Mouse (Mus musculus) embryonic facial prominence, embryonic 11.5 days (tissue): ENCODE results near the gene Tmc8. TPM values are rescaled to one million over a fixed set of nuclear protein-coding genes. Genes with fewer than 3 reads are reported as not detected.
"Not testable (repeated sequence)": the region's sequence is repeated elsewhere in the genome, so short reads cannot be mapped to it uniquely, and the experiment has no call there.

Source experiments
- ATAC-seq: fragments of 200-750 bp; cut with Nextera tagmentation; replicated peaks from 2 replicates; pipeline ENCODE4 v1.8.0; 2017; ENCODE audit warnings: low read depth; ENCODE audit not compliant: insufficient number of reproducible peaks, low FRiP score, low TSS enrichment
- DNase-seq: peaks from one replicate; pipeline ENCODE4 v3.0.0-alpha.2; 2015; ENCODE audit warnings: low spot score
- H3K27ac ChIP-seq: fragments of 300-500 bp; sonication (generic); replicated peaks from 2 replicates; pipeline ENCODE4 v1.5.1; 2014; ENCODE audit warnings: mild to moderate bottlenecking, low read depth, low read length, control low read depth
- H3K27me3 ChIP-seq: fragments of 300-500 bp; sonication (generic); 2 replicates; pipeline ENCODE4 v1.6.1; 2014; ENCODE audit warnings: mild to moderate bottlenecking, low read length, moderate library complexity, mixed read lengths; ENCODE audit not compliant: control insufficient read depth, insufficient read depth
- H3K36me3 ChIP-seq: fragments of 300-500 bp; sonication (generic); replicated peaks from 2 replicates; pipeline ENCODE4 v1.6.1; 2014; ENCODE audit warnings: low read depth, mild to moderate bottlenecking, low read length, moderate library complexity, mixed read lengths; ENCODE audit not compliant: control insufficient read depth, insufficient read depth
- H3K4me1 ChIP-seq: fragments of 300-500 bp; sonication (generic); 2 replicates; pipeline ENCODE4 v1.6.1; 2014; ENCODE audit warnings: low read length, mixed read lengths; ENCODE audit not compliant: control insufficient read depth, insufficient read depth
- H3K4me2 ChIP-seq: fragments of 300-500 bp; sonication (generic); 2 replicates; pipeline ENCODE4 v1.6.1; 2014; ENCODE audit warnings: low read depth, mild to moderate bottlenecking, control low read depth, low read length, moderate library complexity
- H3K4me3 ChIP-seq: fragments of 300-500 bp; sonication (generic); 2 replicates; pipeline ENCODE4 v1.5.1; 2014; ENCODE audit warnings: low read depth, low read length, control low read depth
- H3K9ac ChIP-seq: fragments of 300-500 bp; sonication (generic); replicated peaks from 2 replicates; pipeline ENCODE4 v1.6.1; 2014; ENCODE audit warnings: mild to moderate bottlenecking, control low read depth, low read length
- H3K9me3 ChIP-seq: fragments of 300-500 bp; sonication (generic); replicated peaks from 2 replicates; pipeline ENCODE4 v1.6.1; 2016; ENCODE audit warnings: mild to moderate bottlenecking, low read length, inconsistent platforms, mixed read lengths; ENCODE audit not compliant: control insufficient read depth
- WGBS: fragments of 180-500 bp; shearing (Covaris S2); extraction: QIAGEN DNeasy Blood & Tissue Kit; methylation state at CpG from one replicate; pipeline ENCODE4 v1.1.7; 2014; 5-methylcytosine and 5-hydroxymethylcytosine counted together
- polyA plus RNA-seq: library from polyadenylated mRNA; unstranded; fragments of >200 nt; fragmentation: Nextera tagmentation; extraction: Ambion mirVana; gene quantifications from 2 replicates; pipeline ENCODE4 v1.2.1, GENCODE M21; 2014

Gene Tmc8
- polyA plus RNA-seq, 1 experiment from 2014 or later: 0.39 TPM

GRCm38 (mm10) chr11:117830401-117830800 is 48.5 kb downstream of the Tmc8 start:
- 88% methylated on average over 9 of the region's 9 CpGs for WGBS

GRCm38 (mm10) chr11:117832086-117832969 is 50.5 kb downstream of the Tmc8 start:
- Histone ChIP-seq H3K4me3 (peak overlapping the region; percentile 15), H3K36me3 (no peaks in the 10 kb centered on the region), H3K27ac (no peak overlapping the region), H3K4me2 (peak overlapping the region; percentile 41), H3K27me3 (no peaks in the 10 kb centered on the region), H3K4me1 (no peaks in the 10 kb centered on the region; the same call in 1 of the 2 replicates), H3K9me3 (no peaks in the 10 kb centered on the region), H3K9ac (peak overlapping the region; percentile 13; the same call in 1 of the 2 replicates)
- 18% methylated on average over 28 of the region's 28 CpGs for WGBS
- ATAC-seq (peak; percentile 46; the same call in 1 of the 2 replicates), DNase-seq (peak; percentile 75)

More at GRCm38 (mm10) chr11:117830401-117830800, 48.5 kb downstream of the Tmc8 start:
- Histone ChIP-seq H3K27me3 (no peaks in the 10 kb centered on the region), H3K9ac (no peak overlapping the region), H3K9me3 (no peaks in the 10 kb centered on the region), H3K4me2 (no peak overlapping the region), H3K27ac (no peak overlapping the region), H3K4me1 (peaks cover 3% of the 10 kb centered on the region), H3K36me3 (no peaks in the 10 kb centered on the region), H3K4me3 (no peak overlapping the region)
- no peak for ATAC-seq
- no peak for DNase-seq

GRCm38 (mm10) chr11:117833509-117833908 is 51.6 kb downstream of the Tmc8 start:
- not testable (repeated sequence) for H3K27ac ChIP-seq, DNase-seq, H3K9ac ChIP-seq, H3K4me2 ChIP-seq, H3K36me3 ChIP-seq, H3K27me3 ChIP-seq, ATAC-seq, H3K9me3 ChIP-seq, H3K4me1 ChIP-seq, H3K4me3 ChIP-seq
- 85% methylated on average over 4 of the region's 6 CpGs for WGBS

DNA sequence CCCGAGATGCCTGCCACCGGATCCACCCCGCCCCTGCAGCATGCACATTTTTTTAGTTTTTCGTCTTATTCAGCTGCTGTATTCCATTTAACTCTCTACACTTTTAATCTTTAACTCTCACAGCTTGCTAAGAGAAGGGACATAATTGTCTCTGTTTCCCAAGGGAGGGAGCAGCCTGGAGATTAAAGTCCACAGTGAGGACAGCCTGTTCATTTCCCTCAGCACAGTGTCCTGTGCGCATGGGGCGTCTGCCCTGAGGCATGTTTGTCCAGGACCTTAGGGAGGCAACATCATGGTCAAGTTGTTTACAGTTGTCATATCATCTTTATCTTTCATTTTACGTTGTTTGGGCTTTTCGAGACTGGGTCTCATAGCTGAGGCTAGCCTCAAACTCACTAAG is 52.2 kb downstream of the Tmc8 start:
- Histone ChIP-seq H3K36me3 (no peaks in the 10 kb centered on the region), H3K9me3 (no peaks in the 10 kb centered on the region), H3K4me1 (no peaks in the 10 kb centered on the region; the same call in 1 of the 2 replicates), H3K9ac (no peak overlapping the region), H3K27ac (no peak overlapping the region), H3K27me3 (no peaks in the 10 kb centered on the region), H3K4me3 (no peak overlapping the region), H3K4me2 (no peak overlapping the region)
- WGBS: 89% methylated on average over 8 of the region's 8 CpGs
- DNase-seq: no peak
- ATAC-seq: no peak

DNA sequence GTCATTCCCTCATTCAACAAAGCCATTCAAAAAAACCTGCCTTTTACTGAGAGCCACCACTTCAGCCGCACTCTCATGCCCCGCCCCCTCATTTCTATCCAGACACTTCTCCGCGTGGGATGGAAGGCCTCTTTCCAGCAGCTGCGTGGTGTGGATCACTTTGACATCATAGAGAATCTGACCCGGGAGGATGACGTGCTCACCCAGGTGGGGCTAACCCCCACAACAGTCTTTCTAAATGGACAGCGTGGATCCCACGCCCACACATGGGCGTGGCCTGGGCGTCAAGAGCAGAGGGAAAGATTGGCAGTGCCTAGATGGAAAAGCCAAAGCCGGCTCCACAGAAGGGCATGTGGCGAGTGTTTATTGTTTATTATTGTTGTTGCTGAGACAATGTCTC is 54.4 kb downstream of the Tmc8 start:
- ATAC-seq (no peak), DNase-seq (peak; percentile 40)
- Histone ChIP-seq H3K4me2 (no peak overlapping the region; the same call in 1 of the 2 replicates), H3K4me3 (no peak overlapping the region), H3K4me1 (no peaks in the 10 kb centered on the region), H3K9ac (no peak overlapping the region), H3K36me3 (no peaks in the 10 kb centered on the region), H3K27me3 (no peaks in the 10 kb centered on the region), H3K27ac (no peak overlapping the region), H3K9me3 (no peaks in the 10 kb centered on the region)
- WGBS: 26% methylated on average over 13 of the region's 13 CpGs

DNA sequence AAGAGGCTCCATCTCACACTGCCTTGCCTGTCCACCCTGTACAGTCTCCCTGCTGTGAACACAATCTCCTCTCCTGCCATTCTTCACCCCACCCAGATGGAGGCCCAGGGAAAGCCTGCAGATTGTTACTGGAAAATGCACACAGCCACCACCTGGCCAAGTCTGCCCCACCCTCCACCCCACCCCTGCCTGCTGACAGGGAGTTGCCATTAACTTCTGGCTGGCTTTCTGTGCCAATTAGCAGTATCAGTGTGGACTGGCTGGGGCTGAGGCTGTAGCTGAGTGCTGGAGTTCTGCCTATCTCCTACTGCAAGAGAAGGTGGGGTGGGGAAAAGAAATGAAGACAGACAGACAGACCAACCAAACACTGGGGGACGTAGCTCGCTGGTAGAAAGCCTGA is 56.7 kb downstream of the Tmc8 start:
- Histone ChIP-seq H3K4me2 (no peak overlapping the region), H3K9ac (no peak overlapping the region), H3K27ac (no peak overlapping the region), H3K36me3 (no peaks in the 10 kb centered on the region), H3K9me3 (no peaks in the 10 kb centered on the region), H3K27me3 (no peaks in the 10 kb centered on the region), H3K4me3 (no peak overlapping the region), H3K4me1 (no peaks in the 10 kb centered on the region)
- DNase-seq (no peak), ATAC-seq (no peak)
- WGBS: 87% methylated on average over 2 of the region's 2 CpGs

DNA sequence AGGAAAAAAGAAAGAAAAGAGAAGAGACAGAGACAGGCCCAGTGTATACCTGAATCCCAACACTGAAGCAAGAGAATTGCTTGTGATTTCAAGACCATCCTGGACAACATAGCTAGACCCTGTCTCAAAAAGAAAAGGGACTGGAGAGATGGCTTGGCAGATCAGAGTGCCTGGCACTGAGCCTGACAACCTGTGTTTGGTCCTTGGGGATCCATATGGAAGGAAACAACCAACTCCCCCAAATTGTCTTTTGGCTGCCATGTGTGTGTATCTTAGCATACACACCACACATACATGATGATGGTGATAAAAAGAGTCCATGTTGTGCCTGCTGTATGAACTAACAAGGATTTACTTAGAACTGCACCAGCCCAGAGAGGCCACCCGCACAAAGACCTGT is 57.1 kb downstream of the Tmc8 start:
- H3K4me2 ChIP-seq: no peak overlapping the region
- no peaks in the 10 kb centered on the region for H3K27me3 ChIP-seq
- H3K27ac ChIP-seq: no peak overlapping the region
- H3K9me3 ChIP-seq: no peaks in the 10 kb centered on the region
- H3K36me3 ChIP-seq: no peaks in the 10 kb centered on the region
- WGBS: 79% methylated on average over 1 of the region's 1 CpGs
- DNase-seq (no peak), ATAC-seq (no peak)
- H3K9ac ChIP-seq: no peak overlapping the region
- no peak overlapping the region for H3K4me3 ChIP-seq
- no peaks in the 10 kb centered on the region for H3K4me1 ChIP-seq

- H3K9me3 ChIP-seq: no peaks in the 10 kb centered on the region
- no peaks in the 10 kb centered on the region for H3K4me1 ChIP-seq
- no peak overlapping the region for H3K9ac ChIP-seq
- DNase-seq (no peak), ATAC-seq (no peak)
- no peaks in the 10 kb centered on the region for H3K36me3 ChIP-seq
- no peak overlapping the region for H3K4me2 ChIP-seq
- no peak overlapping the region for H3K4me3 ChIP-seq
- H3K27ac ChIP-seq: no peak overlapping the region
- no peaks in the 10 kb centered on the region for H3K27me3 ChIP-seq
- 57% methylated on average over 1 of the region's 1 CpGs for WGBS
Measured at GRCm38 (mm10) chr11:117840910-117841309, 59.0 kb downstream of the Tmc8 start.
